Mouse (Mus musculus) heart, embryonic 12.5 days (tissue): ENCODE data around the gene Nphs2. TPM values are rescaled to one million over a fixed set of nuclear protein-coding genes. Genes with fewer than 3 reads are reported as not detected.

ENCODE experiments used
- ATAC-seq: fragments of 200-750 bp; cut with Nextera tagmentation; 2 replicates; pipeline ENCODE4 v1.8.0; 2017; ENCODE audit warnings: moderate TSS enrichment, moderate library complexity; ENCODE audit not compliant: insufficient number of reproducible peaks, low FRiP score
- H3K27ac ChIP-seq: fragments of 300-500 bp; sonication (generic); 2 replicates; pipeline ENCODE4 v1.5.1; 2016; ENCODE audit warnings: mild to moderate bottlenecking, moderate library complexity; ENCODE audit not compliant: poor library complexity, severe bottlenecking
- H3K27me3 ChIP-seq: fragments of 300-500 bp; sonication (generic); replicated peaks from 2 replicates; pipeline ENCODE4 v1.6.1; 2016; ENCODE audit warnings: mild to moderate bottlenecking, moderate library complexity
- H3K36me3 ChIP-seq: fragments of 300-500 bp; sonication (generic); 2 replicates; pipeline ENCODE4 v1.6.1; 2016; ENCODE audit warnings: mild to moderate bottlenecking, moderate library complexity
- H3K4me1 ChIP-seq: fragments of 300-500 bp; sonication (generic); replicated peaks from 2 replicates; pipeline ENCODE4 v1.6.1; 2016; ENCODE audit warnings: mild to moderate bottlenecking
- H3K4me2 ChIP-seq: fragments of 300-500 bp; sonication (generic); 2 replicates; pipeline ENCODE4 v1.6.1; 2016; ENCODE audit warnings: mild to moderate bottlenecking, moderate library complexity
- H3K4me3 ChIP-seq: fragments of 300-500 bp; sonication (generic); 2 replicates; pipeline ENCODE4 v1.5.1; 2016; ENCODE audit warnings: mild to moderate bottlenecking
- H3K9ac ChIP-seq: fragments of 300-500 bp; sonication (generic); 2 replicates; pipeline ENCODE4 v1.6.1; 2016; ENCODE audit warnings: mild to moderate bottlenecking, moderate library complexity
- H3K9me3 ChIP-seq: fragments of 300-500 bp; sonication (generic); replicated peaks from 2 replicates; pipeline ENCODE4 v1.6.1; 2016; ENCODE audit warnings: mild to moderate bottlenecking, moderate library complexity
- WGBS: fragments of 180-500 bp; shearing (Covaris S2); methylation state at CpG from one replicate; pipeline ENCODE4 v1.1.7; 2016; 5-methylcytosine and 5-hydroxymethylcytosine counted together
- polyA plus RNA-seq: library from polyadenylated mRNA; unstranded; fragments of >200 nt; fragmentation: Nextera tagmentation; extraction: Ambion mirVana; gene quantifications from 2 replicates; pipeline ENCODE4 v1.2.1, GENCODE M21; 2016

Gene Nphs2
- polyA plus RNA-seq, 1 experiment from 2014 or later, result not detected

GRCm38 (mm10) chr1:156352466-156352865, 41.9 kb downstream of the Nphs2 start:
- Histone ChIP-seq H3K4me3 (no peak overlapping the region), H3K4me1 (no peaks in the 10 kb centered on the region), H3K27ac (no peak overlapping the region), H3K4me2 (no peak overlapping the region), H3K9ac (no peak overlapping the region), H3K36me3 (no peaks in the 10 kb centered on the region), H3K9me3 (0 out of 2 replicates have a peak, but pooled peaks cover 10% of the 10 kb centered on the region), H3K27me3 (no peaks in the 10 kb centered on the region)
- ATAC-seq, result no peak
- 76% methylated on average over 2 of the region's 2 CpGs for WGBS

GRCm38 (mm10) chr1:156365740-156366139, 55.2 kb downstream of the Nphs2 start, which contains the start of gene Gm2000:
Gene Gm2000, plus strand, starts transcription at chr1:156366040.
- no peak within 1 kb of the TSS for H3K4me3 ChIP-seq
- H3K36me3 ChIP-seq, result 0 out of 2 replicates have a peak, but pooled peaks cover 3% of the 10 kb centered on the region
- 81% methylated on average over 8 of the region's 8 CpGs for WGBS
- H3K9me3 ChIP-seq, result peaks cover 11% of the 10 kb centered on the region
- H3K9ac ChIP-seq, result no peak within 1 kb of the TSS
- no peaks in the 10 kb centered on the region for H3K4me1 ChIP-seq
- no peak within 1 kb of the TSS for H3K27ac ChIP-seq
- ATAC-seq, result no peak
- H3K27me3 ChIP-seq, result no peaks in the 10 kb centered on the region
- H3K4me2 ChIP-seq, result no peak within 1 kb of the TSS

Other genes starting within 250 kb of the Nphs2 start
- gene Fam163a, start 105.7 kb upstream of the Nphs2 start, polyA plus RNA-seq, result 3.0 and 3.6 TPM in 2 replicates
- 0.10 TPM in 1 of 2 replicates, not detected in the other for gene Tdrd5, start 7.1 kb upstream of the Nphs2 start, polyA plus RNA-seq
- 541 and 552 TPM in 2 replicates for gene Gm2000, start 55.3 kb downstream of the Nphs2 start, polyA plus RNA-seq
- gene Axdnd1, start 110.4 kb downstream of the Nphs2 start, polyA plus RNA-seq, result 0.13 and 0.48 TPM in 2 replicates
- 48.3 and 48.9 TPM in 2 replicates for gene Soat1, start 163.6 kb downstream of the Nphs2 start, polyA plus RNA-seq
- 0.06 and 0.40 TPM in 2 replicates for gene Gm10031, start 213.3 kb downstream of the Nphs2 start, polyA plus RNA-seq
- 4.1 and 5.0 TPM in 2 replicates for gene Abl2, start 248.1 kb downstream of the Nphs2 start, polyA plus RNA-seq